Mouse (Mus musculus) liver, embryonic 13.5 days (tissue): ENCODE measurements around the gene Olfr1378. TPM values are rescaled to one million over a fixed set of nuclear protein-coding genes. Genes with fewer than 3 reads are reported as not detected.

ENCODE experiments used
- ATAC-seq: fragments of 200-750 bp; cut with Nextera tagmentation; 2 replicates; pipeline ENCODE4 v1.8.0; 2017; ENCODE audit warnings: low read depth, mild to moderate bottlenecking, moderate number of reproducible peaks, moderate library complexity
- DNase-seq: peaks from one replicate; pipeline ENCODE4 v3.0.0; 2022
- H3K27ac ChIP-seq: fragments of 300-500 bp; sonication (generic); 2 replicates; pipeline ENCODE4 v1.5.1; 2015; ENCODE audit warnings: moderate library complexity, mild to moderate bottlenecking, inconsistent platforms
- H3K27me3 ChIP-seq: fragments of 300-500 bp; sonication (generic); 2 replicates; pipeline ENCODE4 v1.6.1; 2015; ENCODE audit warnings: mild to moderate bottlenecking, inconsistent platforms
- H3K36me3 ChIP-seq: fragments of 300-500 bp; sonication (generic); 2 replicates; pipeline ENCODE4 v1.6.1; 2015; ENCODE audit warnings: mild to moderate bottlenecking, inconsistent platforms
- H3K4me1 ChIP-seq: fragments of 300-500 bp; sonication (generic); replicated peaks from 2 replicates; pipeline ENCODE4 v1.6.1; 2015; ENCODE audit warnings: inconsistent platforms
- H3K4me2 ChIP-seq: fragments of 300-500 bp; sonication (generic); 2 replicates; pipeline ENCODE4 v1.6.1; 2015; ENCODE audit warnings: inconsistent platforms, mild to moderate bottlenecking, moderate library complexity
- H3K4me3 ChIP-seq: fragments of 300-500 bp; sonication (generic); replicated peaks from 2 replicates; pipeline ENCODE4 v1.5.1; 2015; ENCODE audit warnings: mild to moderate bottlenecking, inconsistent platforms
- H3K9ac ChIP-seq: fragments of 300-500 bp; sonication (generic); 2 replicates; pipeline ENCODE4 v1.6.1; 2015; ENCODE audit warnings: mild to moderate bottlenecking, inconsistent platforms
- H3K9me3 ChIP-seq: fragments of 300-500 bp; sonication (generic); replicated peaks from 2 replicates; pipeline ENCODE4 v1.6.1; 2016; ENCODE audit warnings: inconsistent platforms
- WGBS: fragments of 180-500 bp; shearing (Covaris S2); methylation state at CpG from one replicate; pipeline ENCODE4 v1.1.7; 2015; ENCODE audit not compliant: insufficient replicate concordance; 5-methylcytosine and 5-hydroxymethylcytosine counted together
- polyA plus RNA-seq: library from polyadenylated mRNA; unstranded; fragments of >200 nt; fragmentation: Nextera tagmentation; extraction: Ambion mirVana; gene quantifications from 2 replicates; pipeline ENCODE4 v1.2.1, GENCODE M21; 2015

The Olfr1378 gene
- polyA plus RNA-seq: not detected in 2 replicates

DNA sequence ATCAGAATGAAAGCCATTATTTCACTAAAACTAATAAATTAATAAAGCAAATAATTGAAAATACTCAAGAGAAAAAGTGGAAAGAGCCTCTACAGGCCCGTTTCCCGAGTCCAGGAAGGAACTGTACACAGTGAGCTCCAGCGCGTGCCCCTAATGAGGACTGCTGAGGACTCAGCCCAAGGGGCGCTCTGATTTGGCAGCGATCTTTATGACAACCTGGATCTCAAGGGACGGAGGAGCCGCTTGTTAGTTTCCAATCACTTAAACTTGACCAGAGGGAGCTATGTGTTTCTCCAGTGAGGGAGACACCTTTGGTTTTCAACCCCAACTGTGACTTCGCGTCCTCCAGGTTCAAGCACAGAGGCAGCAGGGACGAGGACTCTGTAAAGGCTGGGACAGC is at the start of gene Olfr1378:
TSS of gene Olfr1378 (plus strand) at position 301 of the 400 bp plus-strand sequence.
- H3K36me3 ChIP-seq: no peaks in the 10 kb centered on the region
- no peaks in the 10 kb centered on the region for H3K4me1 ChIP-seq
- H3K9me3 ChIP-seq: 0 out of 2 replicates have a peak, but pooled peaks cover 2% of the 10 kb centered on the region
- no peak within 1 kb of the TSS for H3K4me2 ChIP-seq
- H3K27ac ChIP-seq: no peak within 1 kb of the TSS
- 74% methylated on average over 11 of the region's 11 CpGs for WGBS
- H3K27me3 ChIP-seq: no peaks in the 10 kb centered on the region
- H3K4me3 ChIP-seq: no peak within 1 kb of the TSS
- no peak for ATAC-seq
- H3K9ac ChIP-seq: no peak within 1 kb of the TSS
- DNase-seq: no peak

- ATAC-seq (no peak; the same call in 1 of the 2 replicates), DNase-seq (no peak)
- H3K27me3 ChIP-seq: peaks cover 25% of the 10 kb centered on the region
- H3K9me3 ChIP-seq: no peaks in the 10 kb centered on the region
- peak overlapping the region; percentile 64 for H3K9ac ChIP-seq
- peak overlapping the region; percentile 87 for H3K4me2 ChIP-seq
- 15% methylated on average over 14 of the region's 14 CpGs for WGBS
- peak overlapping the region; percentile 63 for H3K4me3 ChIP-seq
- no peak overlapping the region for H3K27ac ChIP-seq
- peaks cover 13% of the 10 kb centered on the region for H3K4me1 ChIP-seq
- no peaks in the 10 kb centered on the region for H3K36me3 ChIP-seq
Measured at GRCm38 (mm10) chr11:50930469-50931014, 35.8 kb upstream of the Olfr1378 start.

DNA sequence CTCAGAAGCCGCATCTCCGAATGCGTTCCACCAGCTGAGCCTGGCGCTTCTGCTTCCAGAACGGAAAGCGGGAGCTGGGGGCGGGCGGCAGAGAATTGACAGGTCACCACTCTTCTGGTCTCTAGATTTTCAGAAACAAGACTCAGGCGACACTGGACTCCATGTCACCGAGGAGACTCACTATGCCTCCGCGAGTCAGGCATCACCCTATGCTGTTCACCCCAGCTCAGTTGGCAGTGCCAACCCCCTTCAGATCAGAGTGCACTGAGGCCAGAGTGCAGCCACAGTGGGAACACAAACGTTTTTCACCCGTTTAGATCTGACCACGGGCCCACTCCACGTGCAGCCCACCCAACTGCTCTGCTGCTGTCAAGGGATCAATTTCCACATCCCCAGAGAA is 35.3 kb upstream of the Olfr1378 start:
- no peak for DNase-seq

GRCm38 (mm10) chr11:50931451-50931866 is 34.9 kb upstream of the Olfr1378 start, which contains the start of gene Zfp354b:
Gene Zfp354b, minus strand, starts transcription at chr11:50931633.
- H3K9ac ChIP-seq: peak within 1 kb of the TSS; percentile 64
- DNase-seq (peak; percentile 66), ATAC-seq (peak; percentile 87)
- H3K27me3 ChIP-seq: peaks cover 25% of the 10 kb centered on the region
- peak within 1 kb of the TSS; percentile 63 for H3K4me3 ChIP-seq
- H3K9me3 ChIP-seq: no peaks in the 10 kb centered on the region
- H3K4me1 ChIP-seq: peaks cover 13% of the 10 kb centered on the region
- H3K36me3 ChIP-seq: no peaks in the 10 kb centered on the region
- H3K27ac ChIP-seq: no peak within 1 kb of the TSS
- 1% methylated on average over 18 of the region's 18 CpGs for WGBS
- H3K4me2 ChIP-seq: peak within 1 kb of the TSS; percentile 87

More for the DNA sequence above, 35.3 kb upstream of the Olfr1378 start:
- 0 out of 2 replicates have a peak, but pooled peaks have one; percentile 38 for ATAC-seq
- peaks cover 25% of the 10 kb centered on the region for H3K27me3 ChIP-seq
- peak overlapping the region; percentile 63 for H3K4me3 ChIP-seq
- H3K4me2 ChIP-seq: peak overlapping the region; percentile 87
- H3K27ac ChIP-seq: no peak overlapping the region
- 2% methylated on average over 16 of the region's 16 CpGs for WGBS
- peaks cover 13% of the 10 kb centered on the region for H3K4me1 ChIP-seq
- H3K36me3 ChIP-seq: no peaks in the 10 kb centered on the region
- H3K9me3 ChIP-seq: no peaks in the 10 kb centered on the region
- H3K9ac ChIP-seq: peak overlapping the region; percentile 64

GRCm38 (mm10) chr11:50932040-50932439 is 34.3 kb upstream of the Olfr1378 start:
- Histone ChIP-seq H3K27me3 (peaks cover 25% of the 10 kb centered on the region), H3K4me2 (peak overlapping the region; percentile 87; the same call in 1 of the 2 replicates), H3K27ac (no peak overlapping the region), H3K9me3 (no peaks in the 10 kb centered on the region), H3K4me3 (no peak overlapping the region), H3K4me1 (peaks cover 13% of the 10 kb centered on the region), H3K36me3 (no peaks in the 10 kb centered on the region), H3K9ac (no peak overlapping the region)
- DNase-seq (no peak), ATAC-seq (no peak)
- 39% methylated on average over 1 of the region's 1 CpGs for WGBS

DNA sequence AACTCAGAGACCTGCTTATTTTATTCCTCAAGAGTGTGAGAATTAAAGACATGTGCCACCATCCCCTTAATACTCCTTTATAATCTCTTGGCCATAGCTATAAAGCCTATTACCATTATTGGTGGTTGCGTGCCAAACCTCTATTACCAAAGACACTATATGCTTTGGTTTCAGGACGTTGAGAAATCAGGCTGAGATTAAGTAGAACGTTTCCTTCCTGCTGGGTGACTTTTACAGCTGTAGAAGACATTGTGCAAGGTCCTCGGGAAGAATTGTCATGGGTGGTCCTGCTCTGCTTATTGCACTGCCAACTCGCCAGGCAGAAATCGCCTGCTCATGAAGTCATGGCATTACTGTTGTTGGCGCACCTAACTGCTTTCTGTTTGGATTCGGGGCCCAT is 27.9 kb upstream of the Olfr1378 start:
- WGBS: 53% methylated on average over 8 of the region's 8 CpGs
- Histone ChIP-seq H3K4me1 (no peaks in the 10 kb centered on the region), H3K4me2 (no peak overlapping the region), H3K27ac (no peak overlapping the region), H3K9ac (no peak overlapping the region), H3K27me3 (no peaks in the 10 kb centered on the region), H3K9me3 (no peaks in the 10 kb centered on the region), H3K36me3 (no peaks in the 10 kb centered on the region), H3K4me3 (no peak overlapping the region)
- no peak for ATAC-seq
- no peak for DNase-seq

- H3K4me3 ChIP-seq: no peak overlapping the region
- H3K27me3 ChIP-seq: no peaks in the 10 kb centered on the region
- DNase-seq (no peak), ATAC-seq (no peak)
- no peaks in the 10 kb centered on the region for H3K36me3 ChIP-seq
- H3K4me1 ChIP-seq: no peaks in the 10 kb centered on the region
- H3K9me3 ChIP-seq: no peaks in the 10 kb centered on the region
- no peak overlapping the region for H3K4me2 ChIP-seq
- no peak overlapping the region for H3K27ac ChIP-seq
- H3K9ac ChIP-seq: no peak overlapping the region
- 25% methylated on average over 14 of the region's 14 CpGs for WGBS
Measured at GRCm38 (mm10) chr11:50939621-50940366, 26.5 kb upstream of the Olfr1378 start.

DNA sequence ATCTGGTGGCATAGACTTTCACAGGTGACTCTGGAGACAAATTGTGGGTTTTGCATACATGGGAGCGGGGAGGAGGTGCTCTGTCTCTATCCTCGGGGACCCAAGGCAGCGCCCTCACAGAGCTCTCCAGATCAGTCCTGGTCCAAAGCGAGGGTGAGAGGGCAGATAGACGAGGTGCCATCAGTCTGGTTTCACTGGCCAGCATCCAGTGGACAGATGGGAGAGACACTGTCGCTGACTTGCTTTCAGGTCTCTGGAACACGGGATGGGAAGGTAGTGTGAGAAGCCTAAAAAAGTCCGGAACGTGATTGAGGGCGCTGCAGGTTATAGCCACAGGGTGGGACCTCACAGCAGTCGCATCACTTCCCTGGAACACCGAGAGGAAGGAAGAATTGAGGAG is 23.9 kb upstream of the Olfr1378 start:
- no peak for ATAC-seq
- H3K27ac ChIP-seq: no peak overlapping the region
- no peaks in the 10 kb centered on the region for H3K4me1 ChIP-seq
- DNase-seq: no peak
- WGBS: 52% methylated on average over 12 of the region's 12 CpGs
- H3K9ac ChIP-seq: no peak overlapping the region
- H3K9me3 ChIP-seq: no peaks in the 10 kb centered on the region
- H3K36me3 ChIP-seq: no peaks in the 10 kb centered on the region
- H3K4me3 ChIP-seq: no peak overlapping the region
- no peak overlapping the region for H3K4me2 ChIP-seq
- H3K27me3 ChIP-seq: no peaks in the 10 kb centered on the region

- Histone ChIP-seq H3K36me3 (no peaks in the 10 kb centered on the region), H3K27ac (no peak within 1 kb of the TSS), H3K4me2 (no peak within 1 kb of the TSS), H3K9ac (no peak within 1 kb of the TSS), H3K4me3 (no peak within 1 kb of the TSS), H3K4me1 (no peaks in the 10 kb centered on the region), H3K9me3 (no peaks in the 10 kb centered on the region), H3K27me3 (no peaks in the 10 kb centered on the region)
- WGBS: 70% methylated on average over 14 of the region's 14 CpGs
- no peak for DNase-seq
- no peak for ATAC-seq
Measured at GRCm38 (mm10) chr11:50943506-50943905, 22.8 kb upstream of the Olfr1378 start, which contains the start of gene 4933414I15Rik. Gene 4933414I15Rik, minus strand, starts transcription at chr11:50943765.

- DNase-seq (no peak), ATAC-seq (no peak)
- 53% methylated on average over 14 of the region's 14 CpGs for WGBS
- Histone ChIP-seq H3K36me3 (no peaks in the 10 kb centered on the region), H3K9me3 (0 out of 2 replicates have a peak, but pooled peaks cover 3% of the 10 kb centered on the region), H3K4me3 (no peak overlapping the region), H3K9ac (no peak overlapping the region), H3K4me2 (no peak overlapping the region), H3K27me3 (no peaks in the 10 kb centered on the region), H3K27ac (no peak overlapping the region), H3K4me1 (no peaks in the 10 kb centered on the region)
Measured at GRCm38 (mm10) chr11:50952290-50952689, 14.0 kb upstream of the Olfr1378 start.

GRCm38 (mm10) chr11:50953665-50954064 is 12.7 kb upstream of the Olfr1378 start, which contains the start of gene Prop1:
Gene Prop1, minus strand, starts transcription at chr11:50953765.
- no peaks in the 10 kb centered on the region for H3K27me3 ChIP-seq
- H3K27ac ChIP-seq: no peak within 1 kb of the TSS
- no peaks in the 10 kb centered on the region for H3K36me3 ChIP-seq
- H3K4me2 ChIP-seq: no peak within 1 kb of the TSS
- DNase-seq (no peak), ATAC-seq (no peak)
- H3K4me3 ChIP-seq: no peak within 1 kb of the TSS
- 0 out of 2 replicates have a peak, but pooled peaks cover 3% of the 10 kb centered on the region for H3K9me3 ChIP-seq
- 65% methylated on average over 6 of the region's 6 CpGs for WGBS
- no peak within 1 kb of the TSS for H3K9ac ChIP-seq
- no peaks in the 10 kb centered on the region for H3K4me1 ChIP-seq
